Mouse (Mus musculus) bone marrow, adult 2 months (tissue): ENCODE results near the gene Ap3d1.

Experiments
- CTCF ChIP-seq: fragments of 200-500 bp; IDR thresholded peaks from 2 replicates; pipeline ENCODE4 v1.5.1; 2011; ENCODE audit warnings: low read length, control low read depth; ENCODE audit not compliant: control insufficient read depth, insufficient read depth
- POLR2A ChIP-seq: fragments of 200-500 bp; IDR thresholded peaks from 2 replicates; pipeline ENCODE4 v1.6.1; 2011; ENCODE audit warnings: low read depth, mild to moderate bottlenecking, control low read depth, low read length, borderline replicate concordance; ENCODE audit not compliant: control insufficient read depth

DNA sequence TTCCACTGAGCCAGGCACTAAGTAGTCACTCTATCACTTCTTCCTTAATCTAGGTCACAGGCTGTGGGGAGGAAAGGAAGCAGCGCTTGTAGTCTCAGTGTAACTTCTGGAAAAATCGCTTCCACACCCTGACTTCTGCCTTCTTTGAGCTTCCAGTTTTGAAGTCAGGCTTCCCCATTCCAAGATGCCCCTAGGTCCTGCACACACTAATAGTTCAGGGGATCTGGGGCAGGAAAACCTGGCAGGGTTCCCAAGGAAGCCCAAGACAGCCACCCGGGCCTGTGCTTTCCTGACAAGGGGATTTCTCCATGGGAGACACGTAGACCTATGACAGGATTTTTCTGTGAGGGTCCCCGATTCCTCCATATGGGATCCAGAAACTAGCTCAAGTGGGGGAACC, 918 bp downstream of the Ap3d1 start:
- TF ChIP-seq CTCF = no peak
- TF ChIP-seq POLR2A = no peak
